Mouse (Mus musculus) cerebellum, adult 2 months (tissue): ENCODE data around the gene Copg2.

Source experiments
- CTCF ChIP-seq: fragments of 200-500 bp; IDR thresholded peaks from 2 replicates; pipeline ENCODE4 v1.5.1; 2011; ENCODE audit warnings: low read depth, mild to moderate bottlenecking, control low read depth, low read length, moderate library complexity, borderline replicate concordance; ENCODE audit not compliant: insufficient read depth
- POLR2A ChIP-seq: fragments of 200-500 bp; IDR thresholded peaks from 2 replicates; pipeline ENCODE4 v1.6.1; 2011; ENCODE audit warnings: low read length, control low read depth, borderline replicate concordance; ENCODE audit not compliant: insufficient read depth

GRCm38 (mm10) chr6:30751209-30751608, 145.4 kb downstream of the Copg2 start:
- TF ChIP-seq CTCF (no peak), POLR2A (no peak)
